Mouse (Mus musculus): Measurements from ENCODE around the gene Fthl17a.

The Fthl17a gene

DNA sequence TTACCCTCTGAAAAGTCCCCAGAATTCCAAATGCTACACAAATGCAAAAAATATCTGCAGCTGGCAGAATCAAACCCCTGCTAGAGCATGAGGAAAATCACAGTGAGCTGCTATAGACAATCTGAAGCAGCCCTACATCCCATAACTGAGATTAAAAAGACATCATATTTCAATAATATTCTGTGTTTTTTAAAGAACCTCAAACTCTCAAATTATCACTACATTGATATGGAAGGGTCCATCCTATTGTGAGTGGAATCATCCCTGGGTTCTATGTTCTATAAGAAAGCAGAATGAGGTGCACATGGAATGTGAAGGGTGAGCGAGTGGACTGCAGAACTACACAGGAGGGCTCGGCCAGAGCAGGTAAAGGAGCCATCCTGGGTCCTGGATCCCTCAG is at the start of gene Fthl17a:
TSS of gene Fthl17a (plus strand) at position 301 of the 400 bp plus-strand sequence.
- no peak for DNase-seq (ENCODE audit: low spot score)

DNA sequence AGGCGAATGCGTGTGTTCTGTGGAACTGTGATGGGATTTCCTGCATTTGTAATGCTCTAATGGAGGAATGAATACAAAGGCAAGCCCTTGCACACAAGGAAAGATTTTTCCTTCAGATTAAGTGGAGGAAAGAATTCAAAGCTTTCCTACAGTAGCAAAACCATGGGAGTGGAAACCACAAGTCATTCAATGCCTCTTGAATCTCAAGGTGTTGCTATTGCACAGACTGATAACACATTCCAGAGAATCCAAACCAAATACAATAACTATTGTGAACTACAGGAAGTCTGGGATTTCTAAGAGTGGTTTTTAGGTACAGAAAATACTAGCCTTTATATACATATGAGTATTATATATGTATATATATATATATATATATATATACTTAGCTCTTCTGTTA is 42.5 kb upstream of the Fthl17a start:
- no peak for DNase-seq (ENCODE audit: low spot score)

GRCm38 (mm10) chrX:85226883-85227282 is 22.6 kb upstream of the Fthl17a start:
- no peak for DNase-seq (ENCODE audit: low spot score)

DNA sequence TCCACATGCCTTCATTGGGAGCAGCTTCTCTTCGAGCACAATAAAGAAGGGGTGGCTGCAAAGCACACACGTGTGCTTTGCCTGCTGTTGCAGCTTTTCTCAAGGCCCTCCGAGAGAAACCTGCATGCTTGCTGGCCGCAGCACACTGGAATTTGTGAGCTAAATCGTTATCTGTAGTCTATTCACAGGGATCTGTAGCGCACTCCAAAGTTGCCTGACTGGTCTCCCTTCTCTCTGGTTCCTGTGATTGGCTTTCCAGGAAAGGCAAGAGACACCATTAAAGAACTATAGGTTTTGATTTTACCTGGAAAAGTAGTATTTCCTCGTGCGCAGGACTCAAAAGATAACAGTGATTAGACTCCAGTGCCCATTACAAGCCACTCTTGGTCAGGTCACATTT is 22.3 kb downstream of the Fthl17a start:
- no peak for DNase-seq (ENCODE audit: low spot score)

GRCm38 (mm10) chrX:85272296-85272695 is 22.8 kb downstream of the Fthl17a start:
- no peak for DNase-seq (ENCODE audit: low spot score)

DNA sequence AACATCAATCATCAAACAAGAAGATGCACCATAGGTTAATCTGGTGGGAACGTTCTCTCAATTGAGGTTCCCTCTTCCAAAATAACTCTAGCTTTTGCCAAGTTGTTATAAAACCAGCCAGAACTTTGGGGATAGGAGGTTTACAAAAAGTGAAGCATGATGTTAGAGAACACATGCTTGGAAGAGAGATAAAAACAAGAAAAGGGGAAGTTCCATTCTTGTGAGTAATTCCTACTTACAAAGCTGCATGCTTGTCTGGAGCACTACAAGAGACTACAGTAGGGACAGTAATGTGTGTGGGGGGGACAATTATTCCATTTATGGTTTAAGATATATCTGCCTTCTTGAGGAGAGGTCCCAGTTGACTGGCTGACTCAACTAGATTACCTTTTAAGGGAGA is 40.4 kb downstream of the Fthl17a start:
- no peak for DNase-seq (ENCODE audit: low spot score)

DNA sequence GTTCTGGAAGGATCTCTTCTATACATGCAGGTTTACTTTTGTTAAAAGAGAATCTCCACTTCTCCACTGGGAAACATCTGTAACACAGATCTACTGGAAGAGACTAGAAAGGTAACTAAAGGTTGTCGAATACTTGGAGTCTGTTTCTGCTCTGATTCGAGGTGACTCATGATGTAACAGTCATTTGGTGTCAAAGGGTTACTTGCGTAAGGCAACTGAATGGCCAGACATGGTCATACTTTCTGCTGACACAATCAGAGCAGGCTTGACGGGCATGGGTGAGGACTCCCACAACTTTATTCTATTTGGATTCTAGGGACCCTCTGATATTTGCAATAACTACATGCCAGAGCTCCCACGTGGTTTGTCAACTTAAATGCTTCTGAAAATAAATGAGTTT is 43.3 kb downstream of the Fthl17a start:
- no peak for DNase-seq (ENCODE audit: low spot score)

- no peak for DNase-seq (ENCODE audit: low spot score)
These were observed 44.5 kb downstream of the Fthl17a start for GRCm38 (mm10) chrX:85294001-85294400.

GRCm38 (mm10) chrX:85304674-85305073 is 55.2 kb downstream of the Fthl17a start:
- no peak for DNase-seq (ENCODE audit: low spot score)

DNA sequence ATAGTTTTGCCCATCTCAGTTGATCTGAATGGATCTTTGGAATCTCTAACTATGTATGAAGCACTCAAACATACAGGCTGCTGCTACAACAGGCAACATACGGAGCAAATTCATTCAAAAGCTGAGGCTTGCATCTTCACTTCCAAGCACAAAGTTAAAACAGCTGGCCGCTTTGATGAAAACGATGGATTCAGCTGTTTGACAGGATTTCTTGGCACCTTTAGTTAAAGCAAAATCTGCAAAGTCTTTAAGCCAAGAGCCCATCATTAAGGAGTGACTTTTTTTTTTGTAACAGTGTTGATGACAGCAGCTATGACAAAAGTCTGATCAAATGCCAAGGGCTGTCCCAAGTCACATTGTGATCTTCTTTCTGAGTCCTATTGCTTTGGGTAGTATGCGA is 69.1 kb downstream of the Fthl17a start:
- no peak for DNase-seq (ENCODE audit: low spot score)

- no peak for DNase-seq (ENCODE audit: low spot score)
These were observed 69.7 kb downstream of the Fthl17a start for GRCm38 (mm10) chrX:85319193-85319592.

Measured in c-Kit-positive CD71-positive TER-119-positive erythroid progenitor cells, embryonic 14.5 days (primary cell).